Mouse (Mus musculus) liver, embryonic 14.5 days (tissue): Measurements from ENCODE around the gene Auh. TPM values are rescaled to one million over a fixed set of nuclear protein-coding genes. Genes with fewer than 3 reads are reported as not detected.

Source experiments
- ATAC-seq: fragments of 200-750 bp; cut with Nextera tagmentation; 2 replicates; pipeline ENCODE4 v1.8.0; 2017; ENCODE audit warnings: moderate number of reproducible peaks, mild to moderate bottlenecking, moderate library complexity; ENCODE audit not compliant: insufficient read depth
- DNase-seq, 3 experiments: peaks; one replicate each; pipeline ENCODE4 v3.0.0-alpha.2; 2012 to 2013; ENCODE audit warnings: low read depth in 3 of 3, low spot score in 3 of 3
- H3K27ac ChIP-seq: fragments of 300-500 bp; sonication (generic); 2 replicates; pipeline ENCODE4 v1.5.1; 2014; ENCODE audit warnings: moderate library complexity, mild to moderate bottlenecking, control low read depth, inconsistent platforms
- H3K27me3 ChIP-seq: fragments of 300-500 bp; sonication (generic); 2 replicates; pipeline ENCODE4 v1.6.1; 2014; ENCODE audit warnings: mild to moderate bottlenecking, low read length, moderate library complexity; ENCODE audit not compliant: control insufficient read depth, insufficient read depth
- H3K36me3 ChIP-seq: fragments of 300-500 bp; sonication (generic); replicated peaks from 2 replicates; pipeline ENCODE4 v1.6.1; 2014; ENCODE audit warnings: low read depth; ENCODE audit not compliant: control insufficient read depth, insufficient read depth
- H3K4me1 ChIP-seq, 2 experiments: fragments of 200-500 bp in 1 of 2; fragments of 300-500 bp in 1 of 2; sonication (generic) in 1 of 2; replicated peaks; 2 replicates each; pipeline ENCODE4 v1.6.1; 2012 to 2014; ENCODE audit warnings: antibody characterized with exemption in 1 of 2, inconsistent platforms in 1 of 2, low read length in 1 of 2; ENCODE audit not compliant: control insufficient read depth in 2 of 2, insufficient read depth in 2 of 2
- H3K4me2 ChIP-seq: fragments of 300-500 bp; sonication (generic); 2 replicates; pipeline ENCODE4 v1.6.1; 2014; ENCODE audit warnings: low read depth, mild to moderate bottlenecking, control low read depth, moderate library complexity
- H3K4me3 ChIP-seq, 2 experiments: fragments of 200-500 bp in 1 of 2; fragments of 300-500 bp in 1 of 2; sonication (generic) in 1 of 2; 2 replicates each; pipeline ENCODE4 v1.5.1; 2012 to 2014; ENCODE audit warnings: low read depth in 2 of 2, low read length in 2 of 2, mild to moderate bottlenecking in 2 of 2, control low read depth in 1 of 2, inconsistent platforms in 1 of 2, moderate library complexity in 1 of 2; ENCODE audit not compliant: insufficient read depth in 1 of 2
- H3K9ac ChIP-seq: fragments of 300-500 bp; sonication (generic); replicated peaks from 2 replicates; pipeline ENCODE4 v1.6.1; 2014; ENCODE audit warnings: mild to moderate bottlenecking, control low read depth, moderate library complexity
- H3K9me3 ChIP-seq: fragments of 300-500 bp; sonication (generic); 2 replicates; pipeline ENCODE4 v1.6.1; 2016; ENCODE audit warnings: low read length, mixed read lengths; ENCODE audit not compliant: control insufficient read depth
- CTCF ChIP-seq: IDR thresholded peaks from 2 replicates; pipeline ENCODE4 v1.5.1; 2016; ENCODE audit warnings: antibody characterized with exemption, low read depth, control low read depth
- EP300 ChIP-seq: IDR thresholded peaks from 2 replicates; pipeline ENCODE4 v1.6.1; 2016; ENCODE audit warnings: antibody characterized with exemption, low read depth
- WGBS: fragments of 180-500 bp; shearing (Covaris S2); extraction: QIAGEN DNeasy Blood & Tissue Kit; methylation state at CpG from one replicate; pipeline ENCODE4 v1.1.7; 2014; ENCODE audit not compliant: insufficient replicate concordance; 5-methylcytosine and 5-hydroxymethylcytosine counted together
- polyA plus RNA-seq, 2 experiments: library from polyadenylated mRNA; depleted of rRNA in 1 of 2; stranded (reverse) in 1 of 2; unstranded in 1 of 2; fragments of >200 nt; fragmentation: Nextera tagmentation in 1 of 2; extraction: Ambion mirVana in 1 of 2; gene quantifications; 2 replicates each; pipeline versions ENCODE4 v1.2.1 to v1.2.3; 2012 to 2014

The Auh gene
- polyA plus RNA-seq, 2 experiments = 16.1 to 26.5 TPM

DNA sequence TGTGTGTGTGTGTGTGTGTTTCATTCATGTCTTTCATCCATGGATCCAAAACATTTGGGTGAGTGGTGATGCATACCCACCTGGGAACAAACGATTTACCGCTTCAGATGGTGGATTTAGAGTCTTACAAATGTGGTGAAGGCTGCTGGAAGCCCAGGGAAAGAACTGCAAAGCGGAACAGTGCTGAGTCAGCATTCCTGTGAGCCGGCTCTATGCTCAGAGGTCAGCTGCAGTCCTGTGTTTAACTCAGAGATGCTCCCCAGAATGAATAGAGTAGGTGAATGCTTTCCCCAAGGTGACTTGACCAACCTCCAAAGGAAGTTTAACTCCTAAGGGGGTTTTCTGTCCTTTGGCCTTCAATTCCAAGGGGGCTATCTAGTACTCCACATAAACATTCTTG, 18.1 kb upstream of the Auh start:
- Histone ChIP-seq H3K4me3 (no peak overlapping the region), H3K36me3 (no peaks in the 10 kb centered on the region), H3K4me2 (no peak overlapping the region), H3K9ac (no peak overlapping the region), H3K27me3 (no peaks in the 10 kb centered on the region), H3K4me1 (no peaks in the 10 kb centered on the region), H3K27ac (no peak overlapping the region), H3K9me3 (no peaks in the 10 kb centered on the region)
- 69% methylated on average over 4 of the region's 4 CpGs for WGBS
- TF ChIP-seq CTCF (no peak), EP300 (no peak)
- no peak for ATAC-seq
- DNase-seq = no peak

DNA sequence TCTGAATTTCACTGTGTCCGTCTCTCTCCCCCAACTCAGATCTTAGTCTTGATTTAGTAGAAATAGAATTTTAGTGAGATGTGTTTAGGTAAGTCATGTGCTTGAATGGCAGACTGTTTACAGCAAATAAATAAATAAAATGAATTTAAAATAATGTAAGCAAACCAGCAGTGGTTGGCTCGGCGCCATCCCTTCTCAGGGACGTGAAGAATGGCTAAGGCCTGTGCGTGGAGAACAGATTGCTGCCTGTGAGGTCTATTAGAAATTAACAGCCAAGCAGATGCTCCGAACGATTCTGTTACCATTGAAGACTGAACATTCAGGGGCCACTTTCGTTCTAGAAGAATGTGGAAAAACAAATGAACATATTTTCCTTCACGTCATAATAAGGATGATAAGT, 16.3 kb upstream of the Auh start:
- DNase-seq = no peak
- no peak overlapping the region for H3K4me2 ChIP-seq

DNA sequence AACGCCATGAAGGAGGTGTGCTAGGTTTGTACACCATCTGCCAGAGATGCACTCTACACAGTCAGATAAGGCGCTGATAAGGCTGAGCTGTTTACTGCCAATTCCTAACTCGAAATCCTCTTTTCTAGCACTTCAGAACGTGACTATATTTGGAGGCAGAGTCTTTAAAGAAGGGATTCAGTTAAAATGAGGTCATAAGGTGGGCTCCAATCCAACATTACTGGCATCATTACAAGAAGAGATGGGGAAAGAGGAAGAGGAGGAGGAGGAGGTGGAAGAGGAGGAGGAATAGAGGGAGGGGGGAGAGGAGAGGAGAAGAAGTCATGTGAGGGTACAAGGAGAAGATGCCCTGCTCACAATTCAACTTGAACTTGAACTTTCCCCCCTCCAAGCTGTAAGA, 14.6 kb upstream of the Auh start:
- H3K27ac ChIP-seq = no peak overlapping the region
- H3K4me3 ChIP-seq = no peak overlapping the region
- 41% methylated on average over 4 of the region's 4 CpGs for WGBS
- no peaks in the 10 kb centered on the region for H3K36me3 ChIP-seq
- no peaks in the 10 kb centered on the region for H3K4me1 ChIP-seq
- H3K4me2 ChIP-seq = no peak overlapping the region
- no peaks in the 10 kb centered on the region for H3K9me3 ChIP-seq
- DNase-seq = no peak
- no peaks in the 10 kb centered on the region for H3K27me3 ChIP-seq
- no peak for TF ChIP-seq EP300
- no peak for TF ChIP-seq CTCF
- no peak for ATAC-seq
- no peak overlapping the region for H3K9ac ChIP-seq

More for the DNA sequence above, 16.3 kb upstream of the Auh start:
- Histone ChIP-seq H3K9me3 (no peaks in the 10 kb centered on the region), H3K36me3 (no peaks in the 10 kb centered on the region), H3K27me3 (no peaks in the 10 kb centered on the region), H3K27ac (no peak overlapping the region), H3K4me1 (no peaks in the 10 kb centered on the region), H3K4me3 (no peak overlapping the region), H3K9ac (no peak overlapping the region)
- no peak for ATAC-seq
- WGBS = 69% methylated on average over 9 of the region's 9 CpGs
- no peak for TF ChIP-seq EP300
- no peak for TF ChIP-seq CTCF

GRCm38 (mm10) chr13:52942876-52943388, 13.5 kb upstream of the Auh start:
- 60% methylated on average over 1 of the region's 1 CpGs for WGBS

GRCm38 (mm10) chr13:52940956-52941355, 11.5 kb upstream of the Auh start:
- DNase-seq (no peak), ATAC-seq (no peak)
- no peaks in the 10 kb centered on the region for H3K9me3 ChIP-seq
- H3K4me2 ChIP-seq = no peak overlapping the region
- no peak overlapping the region for H3K27ac ChIP-seq
- WGBS = 61% methylated on average over 7 of the region's 7 CpGs
- TF ChIP-seq CTCF = no peak
- no peak for TF ChIP-seq EP300
- H3K4me1 ChIP-seq = no peaks in the 10 kb centered on the region
- no peaks in the 10 kb centered on the region for H3K27me3 ChIP-seq
- H3K36me3 ChIP-seq = no peaks in the 10 kb centered on the region
- no peak overlapping the region for H3K9ac ChIP-seq
- H3K4me3 ChIP-seq = no peak overlapping the region

More at GRCm38 (mm10) chr13:52942876-52943388, 13.5 kb upstream of the Auh start:
- H3K4me1 ChIP-seq = no peaks in the 10 kb centered on the region
- H3K9ac ChIP-seq = no peak overlapping the region
- no peaks in the 10 kb centered on the region for H3K27me3 ChIP-seq
- H3K4me2 ChIP-seq = no peak overlapping the region
- no peak overlapping the region for H3K27ac ChIP-seq
- no peak for TF ChIP-seq EP300
- no peak for TF ChIP-seq CTCF
- H3K4me3 ChIP-seq = no peak overlapping the region
- H3K36me3 ChIP-seq = no peaks in the 10 kb centered on the region
- no peak for ATAC-seq
- H3K9me3 ChIP-seq = no peaks in the 10 kb centered on the region
- DNase-seq = no peak

- 55% methylated on average over 10 of the region's 10 CpGs for WGBS
- no peaks in the 10 kb centered on the region for H3K36me3 ChIP-seq
- no peak overlapping the region for H3K4me2 ChIP-seq
- H3K9ac ChIP-seq = no peak overlapping the region
- H3K27me3 ChIP-seq = no peaks in the 10 kb centered on the region
- H3K4me1 ChIP-seq = peaks cover 4 to 15% of the 10 kb centered on the region in 2 experiments; a peak in 3 of 4 replicates
- no peak overlapping the region for H3K4me3 ChIP-seq
- no peak overlapping the region for H3K27ac ChIP-seq
- no peaks in the 10 kb centered on the region for H3K9me3 ChIP-seq
- no peak for ATAC-seq
- no peak for DNase-seq
- TF ChIP-seq EP300 (no peak), CTCF (no peak)
Observed at GRCm38 (mm10) chr13:52930582-52930981, 1.1 kb upstream of the Auh start.
